Mouse (Mus musculus): ENCODE data around the gene Tuba3b. TPM values are rescaled to one million over a fixed set of nuclear protein-coding genes. Genes with fewer than 3 reads are reported as not detected.

Gene Tuba3b
- polyA plus RNA-seq, 1 experiment from 2014 or later: 0.26 TPM

- no peak overlapping the region for H3K27ac ChIP-seq (replicated peaks in 1 of 2; ENCODE audit: control insufficient read depth in 1 of 2, insufficient read depth in 1 of 2, low read depth in 2 of 2, low read length in 2 of 2)
- WGBS: 76% methylated on average over 1 of the region's 1 CpGs
- no peaks in the 10 kb centered on the region for H3K27me3 ChIP-seq (ENCODE audit: control insufficient read depth, insufficient read depth, low read length)
- H3K9ac ChIP-seq (ENCODE audit: low read length): no peak overlapping the region
- no peaks in the 10 kb centered on the region for H3K4me1 ChIP-seq (ENCODE audit: control insufficient read depth in 2 of 2, insufficient read depth in 2 of 2, low read length in 2 of 2)
- no peaks in the 10 kb centered on the region for H3K36me3 ChIP-seq (ENCODE audit: control insufficient read depth, insufficient read depth, low read length)
- ATAC-seq (ENCODE audit: insufficient number of reproducible peaks, insufficient read depth, low FRiP score, low read depth): no peak
- H3K4me2 ChIP-seq (ENCODE audit: low read length): no peak overlapping the region
- H3K4me3 ChIP-seq (ENCODE audit: control insufficient read depth in 1 of 2, insufficient read depth in 1 of 2, low read depth in 1 of 2, low read length in 2 of 2): no peak overlapping the region
- H3K9me3 ChIP-seq (ENCODE audit: control insufficient read depth, low read length): peaks cover 10% of the 10 kb centered on the region; the same call in 1 of the 2 replicates
Measured at GRCm38 (mm10) chr6:145655678-145656077, 40.1 kb downstream of the Tuba3b start.

GRCm38 (mm10) chr6:145656740-145657591 is 41.4 kb downstream of the Tuba3b start:
- H3K4me1 ChIP-seq (ENCODE audit: control insufficient read depth in 2 of 2, insufficient read depth in 2 of 2, low read length in 2 of 2): no peaks in the 10 kb centered on the region
- peaks cover 10% of the 10 kb centered on the region; the same call in 1 of the 2 replicates for H3K9me3 ChIP-seq (ENCODE audit: control insufficient read depth, low read length)
- no peaks in the 10 kb centered on the region for H3K36me3 ChIP-seq (ENCODE audit: control insufficient read depth, insufficient read depth, low read length)
- H3K4me2 ChIP-seq (ENCODE audit: low read length): no peak overlapping the region
- 76% methylated on average over 15 of the region's 15 CpGs for WGBS
- H3K9ac ChIP-seq (ENCODE audit: low read length): no peak overlapping the region
- no peaks in the 10 kb centered on the region for H3K27me3 ChIP-seq (ENCODE audit: control insufficient read depth, insufficient read depth, low read length)
- no peak for ATAC-seq (ENCODE audit: insufficient number of reproducible peaks, insufficient read depth, low FRiP score, low read depth)
- no peak overlapping the region for H3K27ac ChIP-seq (replicated peaks in 1 of 2; ENCODE audit: control insufficient read depth in 1 of 2, insufficient read depth in 1 of 2, low read depth in 2 of 2, low read length in 2 of 2)
- no peak overlapping the region for H3K4me3 ChIP-seq (ENCODE audit: control insufficient read depth in 1 of 2, insufficient read depth in 1 of 2, low read depth in 1 of 2, low read length in 2 of 2)

- Histone ChIP-seq H3K27ac (replicated peaks in 1 of 2; ENCODE audit: control insufficient read depth in 1 of 2, insufficient read depth in 1 of 2, low read depth in 2 of 2, low read length in 2 of 2) (no peak overlapping the region), H3K36me3 (ENCODE audit: control insufficient read depth, insufficient read depth, low read length) (no peaks in the 10 kb centered on the region)
- WGBS: 58% methylated on average over 6 of the region's 6 CpGs
Measured at GRCm38 (mm10) chr6:145659116-145659515, 43.6 kb downstream of the Tuba3b start.

GRCm38 (mm10) chr6:145660943-145661342 is 45.4 kb downstream of the Tuba3b start:
- no peak for ATAC-seq (ENCODE audit: insufficient number of reproducible peaks, insufficient read depth, low FRiP score, low read depth)
- H3K4me1 ChIP-seq (ENCODE audit: control insufficient read depth in 2 of 2, insufficient read depth in 2 of 2, low read length in 2 of 2): no peaks in the 10 kb centered on the region
- no peak overlapping the region for H3K27ac ChIP-seq (replicated peaks in 1 of 2; ENCODE audit: control insufficient read depth in 1 of 2, insufficient read depth in 1 of 2, low read depth in 2 of 2, low read length in 2 of 2)
- no peak overlapping the region for H3K4me2 ChIP-seq (ENCODE audit: low read length)
- H3K9me3 ChIP-seq (ENCODE audit: control insufficient read depth, low read length): peaks cover 8% of the 10 kb centered on the region; the same call in 1 of the 2 replicates
- H3K27me3 ChIP-seq (ENCODE audit: control insufficient read depth, insufficient read depth, low read length): no peaks in the 10 kb centered on the region
- no peak overlapping the region for H3K4me3 ChIP-seq (ENCODE audit: control insufficient read depth in 1 of 2, insufficient read depth in 1 of 2, low read depth in 1 of 2, low read length in 2 of 2)
- WGBS: 86% methylated on average over 11 of the region's 11 CpGs
- no peaks in the 10 kb centered on the region for H3K36me3 ChIP-seq (ENCODE audit: control insufficient read depth, insufficient read depth, low read length)
- H3K9ac ChIP-seq (ENCODE audit: low read length): no peak overlapping the region

More at GRCm38 (mm10) chr6:145659116-145659515, 43.6 kb downstream of the Tuba3b start:
- Histone ChIP-seq H3K9ac (ENCODE audit: low read length) (no peak overlapping the region), H3K27me3 (ENCODE audit: control insufficient read depth, insufficient read depth, low read length) (no peaks in the 10 kb centered on the region), H3K4me1 (ENCODE audit: control insufficient read depth in 2 of 2, insufficient read depth in 2 of 2, low read length in 2 of 2) (no peaks in the 10 kb centered on the region), H3K4me3 (ENCODE audit: control insufficient read depth in 1 of 2, insufficient read depth in 1 of 2, low read depth in 1 of 2, low read length in 2 of 2) (no peak overlapping the region), H3K9me3 (ENCODE audit: control insufficient read depth, low read length) (peaks cover 10% of the 10 kb centered on the region; the same call in 1 of the 2 replicates), H3K4me2 (ENCODE audit: low read length) (no peak overlapping the region)
- no peak for ATAC-seq (ENCODE audit: insufficient number of reproducible peaks, insufficient read depth, low FRiP score, low read depth)

- H3K9ac ChIP-seq (ENCODE audit: low read length): no peak overlapping the region
- ATAC-seq (ENCODE audit: insufficient number of reproducible peaks, insufficient read depth, low FRiP score, low read depth): no peak
- WGBS: 66% methylated on average over 5 of the region's 5 CpGs
Measured at GRCm38 (mm10) chr6:145664208-145664607, 48.7 kb downstream of the Tuba3b start.

GRCm38 (mm10) chr6:145665751-145666150 is 50.2 kb downstream of the Tuba3b start:
- Histone ChIP-seq H3K36me3 (ENCODE audit: control insufficient read depth, insufficient read depth, low read length) (no peaks in the 10 kb centered on the region), H3K9me3 (ENCODE audit: control insufficient read depth, low read length) (no peaks in the 10 kb centered on the region), H3K4me1 (ENCODE audit: control insufficient read depth in 2 of 2, insufficient read depth in 2 of 2, low read length in 2 of 2) (peaks cover 6 to 10% of the 10 kb centered on the region in 2 experiments), H3K27ac (replicated peaks in 1 of 2; ENCODE audit: control insufficient read depth in 1 of 2, insufficient read depth in 1 of 2, low read depth in 2 of 2, low read length in 2 of 2) (no peak overlapping the region), H3K4me3 (ENCODE audit: control insufficient read depth in 1 of 2, insufficient read depth in 1 of 2, low read depth in 1 of 2, low read length in 2 of 2) (no peak overlapping the region), H3K4me2 (ENCODE audit: low read length) (no peak overlapping the region), H3K27me3 (ENCODE audit: control insufficient read depth, insufficient read depth, low read length) (no peaks in the 10 kb centered on the region), H3K9ac (ENCODE audit: low read length) (no peak overlapping the region)
- WGBS: 84% methylated on average over 3 of the region's 3 CpGs
- ATAC-seq (ENCODE audit: insufficient number of reproducible peaks, insufficient read depth, low FRiP score, low read depth): no peak

More at GRCm38 (mm10) chr6:145664208-145664607, 48.7 kb downstream of the Tuba3b start:
- H3K4me2 ChIP-seq (ENCODE audit: low read length): no peak overlapping the region
- H3K27ac ChIP-seq (replicated peaks in 1 of 2; ENCODE audit: control insufficient read depth in 1 of 2, insufficient read depth in 1 of 2, low read depth in 2 of 2, low read length in 2 of 2): no peak overlapping the region
- H3K9me3 ChIP-seq (ENCODE audit: control insufficient read depth, low read length): no peaks in the 10 kb centered on the region
- H3K27me3 ChIP-seq (ENCODE audit: control insufficient read depth, insufficient read depth, low read length): no peaks in the 10 kb centered on the region
- peaks cover 6 to 10% of the 10 kb centered on the region in 2 experiments for H3K4me1 ChIP-seq (ENCODE audit: control insufficient read depth in 2 of 2, insufficient read depth in 2 of 2, low read length in 2 of 2)
- H3K36me3 ChIP-seq (ENCODE audit: control insufficient read depth, insufficient read depth, low read length): no peaks in the 10 kb centered on the region
- no peak overlapping the region for H3K4me3 ChIP-seq (ENCODE audit: control insufficient read depth in 1 of 2, insufficient read depth in 1 of 2, low read depth in 1 of 2, low read length in 2 of 2)

- H3K4me3 ChIP-seq (ENCODE audit: control insufficient read depth in 1 of 2, insufficient read depth in 1 of 2, low read depth in 1 of 2, low read length in 2 of 2): no peak overlapping the region
- no peak overlapping the region for H3K9ac ChIP-seq (ENCODE audit: low read length)
- H3K27me3 ChIP-seq (ENCODE audit: control insufficient read depth, insufficient read depth, low read length): no peaks in the 10 kb centered on the region
- no peak overlapping the region for H3K4me2 ChIP-seq (ENCODE audit: low read length)
- no peaks in the 10 kb centered on the region for H3K36me3 ChIP-seq (ENCODE audit: control insufficient read depth, insufficient read depth, low read length)
- ATAC-seq (ENCODE audit: insufficient number of reproducible peaks, insufficient read depth, low FRiP score, low read depth): no peak
- WGBS: 26% methylated on average over 3 of the region's 3 CpGs
- peaks cover 6 to 10% of the 10 kb centered on the region in 2 experiments for H3K4me1 ChIP-seq (ENCODE audit: control insufficient read depth in 2 of 2, insufficient read depth in 2 of 2, low read length in 2 of 2)
- H3K27ac ChIP-seq (replicated peaks in 1 of 2; ENCODE audit: control insufficient read depth in 1 of 2, insufficient read depth in 1 of 2, low read depth in 2 of 2, low read length in 2 of 2): no peak overlapping the region
- H3K9me3 ChIP-seq (ENCODE audit: control insufficient read depth, low read length): no peaks in the 10 kb centered on the region
Measured at GRCm38 (mm10) chr6:145667654-145668053, 52.1 kb downstream of the Tuba3b start.
